Mouse (Mus musculus): ENCODE data around the gene Rtkn.

DNA sequence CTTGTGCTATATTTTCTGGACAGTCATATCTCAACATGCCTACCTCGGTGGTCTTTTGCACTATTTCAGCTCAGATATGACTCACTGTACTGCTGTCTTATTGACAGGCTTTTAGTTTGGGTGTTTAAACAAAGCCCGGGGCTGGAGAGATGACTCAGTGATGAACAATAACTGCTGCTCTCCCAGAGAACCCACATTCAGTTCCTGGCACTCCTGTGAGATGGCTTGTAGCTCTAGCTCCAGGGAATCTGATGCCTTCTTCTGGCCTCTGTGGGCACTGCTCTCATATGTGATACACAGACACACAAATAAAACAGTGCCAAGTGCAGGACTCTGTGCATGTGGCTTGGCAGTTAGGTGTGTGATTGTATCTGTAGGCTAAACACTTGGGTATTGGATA lies 9.9 kb downstream of the Rtkn start:
- TF ChIP-seq CTCF (IDR thresholded peaks at IDR 0.05; ENCODE audit: low read depth): no peak
- no peak for TF ChIP-seq EP300 (IDR thresholded peaks at IDR 0.05; ENCODE audit: low read depth)

All from heart, postnatal 0 days (tissue).